Mouse (Mus musculus) liver, adult 2 months (tissue): ENCODE measurements around the gene Fuk. TPM values are rescaled to one million over a fixed set of nuclear protein-coding genes. Genes with fewer than 3 reads are reported as not detected.
"Not testable (repeated sequence)": the region's sequence is repeated elsewhere in the genome, so short reads cannot be mapped to it uniquely, and the experiment has no call there.

Experiments used
- DNase-seq: peaks from one replicate; pipeline ENCODE4 v3.0.0-alpha.2; 2011; ENCODE audit warnings: low read depth, low spot score; ENCODE audit errors: extremely low read depth
- H3K27ac ChIP-seq: fragments of 200-500 bp; replicated peaks from 2 replicates; pipeline ENCODE4 v1.5.1; 2012; ENCODE audit warnings: low read depth, mild to moderate bottlenecking, control low read depth, inconsistent platforms, low read length; ENCODE audit not compliant: insufficient read depth
- H3K27me3 ChIP-seq: fragments of 200-500 bp; 2 replicates; pipeline ENCODE4 v1.6.1; 2012; ENCODE audit warnings: mild to moderate bottlenecking, moderate library complexity, low read length, inconsistent platforms; ENCODE audit not compliant: control insufficient read depth, insufficient read depth
- H3K36me3 ChIP-seq: fragments of 200-500 bp; 2 replicates; pipeline ENCODE4 v1.6.1; 2012; ENCODE audit warnings: low read length, inconsistent platforms; ENCODE audit not compliant: control insufficient read depth, insufficient read depth
- H3K4me1 ChIP-seq: fragments of 200-500 bp; 2 replicates; pipeline ENCODE4 v1.6.1; 2011; ENCODE audit warnings: low read length; ENCODE audit not compliant: control insufficient read depth, insufficient read depth
- H3K4me3 ChIP-seq: fragments of 200-500 bp; 2 replicates; pipeline ENCODE4 v1.5.1; 2011; ENCODE audit warnings: low read depth, mild to moderate bottlenecking, control low read depth, low read length, moderate library complexity; ENCODE audit not compliant: insufficient read depth
- H3K79me2 ChIP-seq: fragments of 200-500 bp; 2 replicates; pipeline ENCODE4 v1.6.1; 2012; ENCODE audit warnings: inconsistent platforms, mild to moderate bottlenecking, low read length, moderate library complexity; ENCODE audit not compliant: control insufficient read depth, insufficient read depth
- H3K9ac ChIP-seq: fragments of 200-500 bp; 2 replicates; pipeline ENCODE4 v1.6.1; 2012; ENCODE audit warnings: low read depth, mild to moderate bottlenecking, control low read depth, inconsistent platforms, low read length
- CTCF ChIP-seq: fragments of 200-500 bp; IDR thresholded peaks from 2 replicates; pipeline ENCODE4 v1.5.1; 2011; ENCODE audit warnings: low read depth, low read length, control low read depth
- POLR2A ChIP-seq: fragments of 200-500 bp; IDR thresholded peaks from 2 replicates; pipeline ENCODE4 v1.6.1; 2011; ENCODE audit warnings: low read length, control low read depth; ENCODE audit not compliant: insufficient read depth; ENCODE audit errors: extremely low read depth
- WGBS: fragments of 180-500 bp; shearing (Covaris S2); methylation state at CpG from one replicate; pipeline ENCODE4 v1.1.7; 2018; 5-methylcytosine and 5-hydroxymethylcytosine counted together
- polyA plus RNA-seq: library from polyadenylated mRNA; depleted of rRNA; stranded (reverse); fragments of >200 nt; gene quantifications from 2 replicates; pipeline ENCODE4 v1.2.3, GENCODE M21; 2012
- total RNA-seq: library from RNA; depleted of rRNA; stranded (reverse); fragments of >200 nt; gene quantifications from 2 replicates; pipeline ENCODE4 v1.2.3, GENCODE M21; 2014

The Fuk gene
- total and polyA plus RNA-seq, 2 experiments: 6.3 to 11.2 TPM

GRCm38 (mm10) chr8:110859651-110860501 is 42.4 kb downstream of the Fuk start:
- H3K27me3 ChIP-seq: no peaks in the 10 kb centered on the region
- no peaks in the 10 kb centered on the region for H3K4me1 ChIP-seq
- no peak overlapping the region for H3K9ac ChIP-seq
- H3K27ac ChIP-seq: no peak overlapping the region
- no peaks in the 10 kb centered on the region for H3K79me2 ChIP-seq
- H3K4me3 ChIP-seq: no peak overlapping the region
- 80% methylated on average over 7 of the region's 7 CpGs for WGBS
- TF ChIP-seq POLR2A: no peak
- TF ChIP-seq CTCF: peak; percentile 14; the same call in 1 of the 2 replicates
- DNase-seq: no peak
- H3K36me3 ChIP-seq: peaks cover 73% of the 10 kb centered on the region

- Histone ChIP-seq H3K36me3 (peaks cover 77% of the 10 kb centered on the region), H3K4me3 (no peak overlapping the region)
- WGBS: 83% methylated on average over 5 of the region's 5 CpGs
Measured at GRCm38 (mm10) chr8:110856760-110857461, 45.4 kb downstream of the Fuk start.

GRCm38 (mm10) chr8:110856073-110856472 is 46.2 kb downstream of the Fuk start:
- DNase-seq, H3K79me2 ChIP-seq, H3K4me3 ChIP-seq, H3K9ac ChIP-seq, H3K4me1 ChIP-seq, H3K27me3 ChIP-seq, H3K27ac ChIP-seq: not testable (repeated sequence)
- peaks cover 80% of the 10 kb centered on the region for H3K36me3 ChIP-seq
- 89% methylated on average over 4 of the region's 4 CpGs for WGBS

More at GRCm38 (mm10) chr8:110856760-110857461, 45.4 kb downstream of the Fuk start:
- no peaks in the 10 kb centered on the region for H3K4me1 ChIP-seq
- DNase-seq: peak; percentile 15
- no peaks in the 10 kb centered on the region for H3K27me3 ChIP-seq
- no peak overlapping the region for H3K9ac ChIP-seq
- TF ChIP-seq CTCF (no peak), POLR2A (no peak)
- H3K27ac ChIP-seq: no peak overlapping the region
- H3K79me2 ChIP-seq: no peaks in the 10 kb centered on the region

- H3K27ac ChIP-seq: peak overlapping the region; percentile 62
- H3K9ac ChIP-seq: no peak overlapping the region
- no peak for TF ChIP-seq CTCF
- no peak for TF ChIP-seq POLR2A
- no peak overlapping the region for H3K4me3 ChIP-seq
- H3K79me2 ChIP-seq: peaks cover 3% of the 10 kb centered on the region; the same call in 1 of the 2 replicates
- H3K36me3 ChIP-seq: peaks cover 55% of the 10 kb centered on the region
- 47% methylated on average over 10 of the region's 10 CpGs for WGBS
- H3K27me3 ChIP-seq: no peaks in the 10 kb centered on the region
- peak; percentile 61 for DNase-seq
- H3K4me1 ChIP-seq: peaks cover 8% of the 10 kb centered on the region
Measured at GRCm38 (mm10) chr8:110851186-110851585, 51.1 kb downstream of the Fuk start.

- H3K27ac ChIP-seq: peak overlapping the region; percentile 40; the same call in 1 of the 2 replicates
- WGBS: 34% methylated on average over 14 of the region's 14 CpGs
Measured at GRCm38 (mm10) chr8:110847645-110848495, 54.4 kb downstream of the Fuk start.

More at GRCm38 (mm10) chr8:110847645-110848495, 54.4 kb downstream of the Fuk start:
- no peaks in the 10 kb centered on the region for H3K27me3 ChIP-seq
- peaks cover 14% of the 10 kb centered on the region; the same call in 1 of the 2 replicates for H3K79me2 ChIP-seq
- peak; percentile 62 for DNase-seq
- H3K4me3 ChIP-seq: peak overlapping the region; percentile 89
- peaks cover 12% of the 10 kb centered on the region for H3K4me1 ChIP-seq
- TF ChIP-seq CTCF (no peak), POLR2A (no peak)
- peak overlapping the region; percentile 64 for H3K9ac ChIP-seq
- peaks cover 42% of the 10 kb centered on the region for H3K36me3 ChIP-seq
